Comparison of ENCODE assay signal across 10 mouse cellular contexts in genomic region chr9:66061656-66062055, GRCm38 (mm10). TPM values are rescaled to one million over a fixed set of nuclear protein-coding genes. Genes with fewer than 3 reads are reported as not detected.
A peak's percentile ranks its signal among the peaks of the same experiment; 100 is the strongest.
DNase-seq lines count a peak whose midpoint lies in the region; ATAC-seq and TF ChIP-seq lines count a peak whose summit lies in the region.
"Had no signal": no experiment of that assay in that cellular context is flagged by ENCODE, and none has a peak within 500 bp of the region (broad histone marks: within the 10 kb centered on the region; RNA-seq: fewer than 3 reads in every experiment).

No protein-coding gene starts in this region.

- H3K9me3 ChIP-seq in megakaryocyte, embryonic 14.5 days: no peaks in the 10 kb centered on the region
- no peaks in the 10 kb centered on the region for H3K9me3 ChIP-seq in liver, embryonic 11.5 days (ENCODE audit: control insufficient read depth, low read length)
- no peaks in the 10 kb centered on the region for H3K9me3 ChIP-seq in stomach, postnatal 0 days (ENCODE audit: control insufficient read depth, low read length)

- H3K4me3 ChIP-seq in megakaryocyte, embryonic 14.5 days (replicated peaks): peak overlapping the region; percentile 97
- H3K4me3 ChIP-seq in liver, embryonic 11.5 days (ENCODE audit: low read depth, low read length): peak overlapping the region; percentile 86
- H3K4me3 ChIP-seq in stomach, postnatal 0 days (ENCODE audit: low read depth, low read length): peak overlapping the region; percentile 78

- peak; percentile 46 to 47 for DNase-seq in cerebellum, postnatal 14 days
- DNase-seq in cerebellum, postnatal 25 days: no peak
- DNase-seq in liver, embryonic 11.5 days (ENCODE audit: low spot score): no peak
- no peak for DNase-seq in stomach, postnatal 0 days (ENCODE audit: low spot score)
- DNase-seq in urinary bladder, postnatal 10 days (ENCODE audit: low spot score): no peak
- DNase-seq in left cerebral cortex, adult 9 months (ENCODE audit: low spot score in 2 of 2): no peak

- H3K4me2 ChIP-seq in liver, embryonic 11.5 days: peak overlapping the region; percentile 93
- H3K4me2 ChIP-seq in stomach, postnatal 0 days (replicated peaks; ENCODE audit: low read depth): peak overlapping the region; percentile 77

- ATAC-seq in megakaryocyte, adult 5-6 weeks (ENCODE audit: poor library complexity, severe bottlenecking): no peak
- ATAC-seq in liver, embryonic 11.5 days (replicated peaks; ENCODE audit: low FRiP score): no peak
- ATAC-seq in stomach, postnatal 0 days (ENCODE audit: low FRiP score, low TSS enrichment): no peak
- ATAC-seq: activated CD4-positive, CD25-positive, alpha-beta regulatory T cell, adult 4 months had no signal

- H3K36me3 ChIP-seq in megakaryocyte, embryonic 14.5 days (replicated peaks; ENCODE audit: low read length): peaks cover 48% of the 10 kb centered on the region
- H3K36me3 ChIP-seq in liver, embryonic 11.5 days (ENCODE audit: control insufficient read depth, insufficient read depth, low read length): peaks cover 35% of the 10 kb centered on the region
- peaks cover 29% of the 10 kb centered on the region for H3K36me3 ChIP-seq in stomach, postnatal 0 days (ENCODE audit: control insufficient read depth, insufficient read depth, low read length)

- no peak for TF ChIP-seq EP300 in stomach, postnatal 0 days (optimal IDR thresholded peaks at IDR 0.05)

- H3K27ac ChIP-seq in liver, embryonic 11.5 days (ENCODE audit: low read depth, low read length): peak overlapping the region; percentile 4; the same call in 1 of the 2 replicates
- H3K27ac ChIP-seq in stomach, postnatal 0 days (replicated peaks): peak overlapping the region; percentile 31; the same call in 1 of the 2 replicates
- H3K27ac ChIP-seq: macrophage had no signal

- no peak for TF ChIP-seq CTCF in stomach, postnatal 0 days (IDR thresholded peaks at IDR 0.05; ENCODE audit: low read depth)

- WGBS in liver, embryonic 11.5 days: 89% methylated on average over 3 of the region's 3 CpGs
- WGBS in stomach, postnatal 0 days: 67% methylated on average over 3 of the region's 3 CpGs

- H3K27me3 ChIP-seq in megakaryocyte, embryonic 14.5 days (replicated peaks): no peaks in the 10 kb centered on the region
- H3K27me3 ChIP-seq in liver, embryonic 11.5 days (replicated peaks; ENCODE audit: control insufficient read depth, insufficient read depth, low read length): no peaks in the 10 kb centered on the region
- no peaks in the 10 kb centered on the region for H3K27me3 ChIP-seq in stomach, postnatal 0 days (ENCODE audit: control insufficient read depth, insufficient read depth, low read length)

- peak overlapping the region; percentile 87 for H3K9ac ChIP-seq in liver, embryonic 11.5 days (ENCODE audit: low read depth, low read length)
- H3K9ac ChIP-seq in stomach, postnatal 0 days (ENCODE audit: low read length): no peak overlapping the region

- H3K4me1 ChIP-seq in megakaryocyte, embryonic 14.5 days: peaks cover 53% of the 10 kb centered on the region
- H3K4me1 ChIP-seq in liver, embryonic 11.5 days (replicated peaks; ENCODE audit: control insufficient read depth, insufficient read depth, low read length): peaks cover 6% of the 10 kb centered on the region; the same call in 1 of the 2 replicates
- 0 out of 2 replicates have a peak, but pooled peaks cover 5% of the 10 kb centered on the region for H3K4me1 ChIP-seq in stomach, postnatal 0 days (replicated peaks; ENCODE audit: control insufficient read depth, insufficient read depth)

RNA-seq across cellular contexts. Expression of gene Ppib, which starts 1.6 kb away (rescaled TPM):
- 39.4 and 300 TPM in 2 replicates for polyA plus RNA-seq in megakaryocyte, embryonic 14.5 days (2012; ENCODE audit: insufficient read depth, low replicate concordance)
- total RNA-seq in megakaryocyte, adult 5-6 weeks (2015): 420 TPM in 2 replicates
- 677 and 751 TPM in 2 replicates for total RNA-seq in megakaryocyte, adult 5-6 weeks (2017)
- polyA plus RNA-seq in liver, embryonic 11.5 days (2014; fragmentation: Nextera tagmentation; extraction: Ambion mirVana): 569 TPM in 2 replicates
- polyA plus RNA-seq in stomach, postnatal 0 days (2015; fragmentation: Nextera tagmentation; extraction: Ambion mirVana): 827 and 843 TPM in 2 replicates

RNA-seq across cellular contexts. Expression of gene Snx22, which starts 7.9 kb away (rescaled TPM):
- polyA plus RNA-seq in megakaryocyte, embryonic 14.5 days (2012; ENCODE audit: insufficient read depth, low replicate concordance): 0.16 TPM in 1 of 2 replicates, not detected in the other
- total RNA-seq in megakaryocyte, adult 5-6 weeks (2015): 0.21 TPM in 1 of 2 replicates, not detected in the other
- 0.37 and 0.77 TPM in 2 replicates for total RNA-seq in megakaryocyte, adult 5-6 weeks (2017)
- 6.5 and 7.0 TPM in 2 replicates for polyA plus RNA-seq in liver, embryonic 11.5 days (2014; fragmentation: Nextera tagmentation; extraction: Ambion mirVana)
- 1.5 TPM in 2 replicates for polyA plus RNA-seq in stomach, postnatal 0 days (2015; fragmentation: Nextera tagmentation; extraction: Ambion mirVana)

Comparison
In these comparisons a context has a peak if more than half of its experiments do, and no peak if none do; other contexts are left out.
1. DNase-seq: peak in cerebellum, postnatal 14 days (2 of 2); none in cerebellum, postnatal 25 days (0 of 2), liver, embryonic 11.5 days (single experiment), stomach, postnatal 0 days (single experiment), urinary bladder, postnatal 10 days (single experiment) and left cerebral cortex, adult 9 months (0 of 2).
2. Peak in every context shown above with its lines, with median percentiles within 50 percentile points of each other: H3K4me3 ChIP-seq.